Mouse (Mus musculus): ENCODE measurements around the gene Lgalsl. TPM values are rescaled to one million over a fixed set of nuclear protein-coding genes. Genes with fewer than 3 reads are reported as not detected.

Gene Lgalsl
- 1 to 10 TPM; 5.1 to 9.4 TPM for polyA plus RNA-seq (2017; shearing (Covaris generic))

DNA sequence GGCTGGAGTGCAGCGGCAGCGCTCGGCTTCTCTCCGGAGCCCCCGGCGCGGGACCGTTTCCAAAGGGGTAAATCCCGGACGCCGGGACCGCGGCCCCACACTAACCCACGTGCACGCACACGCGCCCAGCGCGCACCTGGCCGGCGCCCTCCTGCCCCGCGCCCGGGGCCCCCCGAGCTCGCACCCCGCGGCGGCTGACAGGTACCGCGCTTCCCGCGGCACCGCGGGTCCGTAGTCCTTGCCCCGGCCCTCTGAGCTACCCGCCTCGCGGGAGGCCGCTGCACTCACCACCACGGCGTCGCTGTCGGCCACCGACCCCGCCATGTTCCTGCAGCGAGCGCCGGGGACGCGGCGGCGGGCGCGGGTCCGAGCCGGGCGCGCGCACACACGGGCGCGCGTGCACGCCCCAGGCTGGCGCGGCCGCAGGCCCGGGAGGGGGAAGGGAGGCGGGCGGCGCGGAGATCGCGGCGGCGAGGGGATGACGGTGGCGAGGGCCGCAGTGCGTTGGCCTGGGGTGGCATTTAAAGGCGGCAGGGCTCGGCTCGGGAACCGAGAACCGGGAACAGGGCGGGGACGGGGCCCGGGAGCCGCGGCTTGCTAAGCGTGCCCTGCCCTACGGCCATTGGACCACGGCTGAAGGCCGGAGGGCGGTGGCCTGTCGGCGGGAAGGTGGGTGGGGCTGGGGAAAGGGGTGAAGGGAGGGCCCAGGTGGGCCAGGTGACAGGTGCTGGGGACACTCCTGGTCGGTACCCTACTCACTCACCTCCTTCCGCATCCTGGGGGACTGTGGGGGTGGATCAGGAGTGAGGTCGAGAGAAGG is at the start of gene Lgalsl:
Gene Lgalsl (minus strand): TSS at position 371 of the 820 bp plus-strand sequence.

Other genes starting within 250 kb of the Lgalsl start
- gene Aftph, start 89.5 kb downstream of the Lgalsl start, polyA plus RNA-seq (2017; shearing (Covaris generic)), result 10 to 100 TPM; 48.3 to 59.6 TPM